Mouse (Mus musculus): ENCODE measurements around the gene Lrrc9.

DNA sequence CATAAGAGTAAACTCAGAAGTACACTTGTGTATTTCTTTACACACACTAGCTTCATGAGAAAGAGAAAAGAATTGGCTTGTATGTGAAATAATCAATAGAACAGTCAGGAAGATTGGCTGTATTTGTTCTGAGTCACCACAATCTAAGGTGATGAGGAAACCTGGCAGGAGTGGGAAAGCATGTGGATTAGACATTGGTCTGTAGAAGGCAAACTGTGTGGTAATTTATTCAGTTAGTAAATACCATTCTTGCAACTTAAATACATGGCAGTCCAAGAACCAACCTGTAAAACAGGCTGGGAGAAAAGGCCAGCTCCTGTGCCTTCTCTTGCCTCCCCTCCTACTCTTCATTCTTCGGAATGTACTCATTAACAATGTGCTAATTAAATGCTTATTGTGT is 25.6 kb downstream of the Lrrc9 start:
- no peak for TF ChIP-seq CTCF (IDR thresholded peaks at IDR 0.05; ENCODE audit: control insufficient read depth, insufficient read depth, low read length)
- TF ChIP-seq POLR2A (IDR thresholded peaks at IDR 0.05; ENCODE audit: borderline replicate concordance, control insufficient read depth, low read depth, low read length), result no peak
